ENCODE assay signal across 7 mouse cellular contexts in genomic region chr4:44106297-44106821, GRCm38 (mm10). TPM values are rescaled to one million over a fixed set of nuclear protein-coding genes. Genes with fewer than 3 reads are reported as not detected.
A peak's percentile ranks its signal among the peaks of the same experiment; 100 is the strongest.
DNase-seq lines count a peak whose midpoint lies in the region; ATAC-seq and TF ChIP-seq lines count a peak whose summit lies in the region.

No protein-coding gene starts in this region.

- H3K27me3 ChIP-seq in ES-Bruce4 (ENCODE audit: control insufficient read depth, insufficient read depth, low read length, poor library complexity, severe bottlenecking) = no peaks in the 10 kb centered on the region
- H3K27me3 ChIP-seq in midbrain, embryonic 11.5 days (ENCODE audit: control insufficient read depth, insufficient read depth, low read length) = no peaks in the 10 kb centered on the region

- H3K9ac ChIP-seq in ES-Bruce4 (ENCODE audit: low read depth, poor library complexity, severe bottlenecking) = no peak overlapping the region
- H3K9ac ChIP-seq in midbrain, embryonic 11.5 days (ENCODE audit: low read length) = no peak overlapping the region

- no peak for ATAC-seq in midbrain, embryonic 11.5 days (ENCODE audit: low FRiP score)

- TF ChIP-seq CTCF in ES-Bruce4 (IDR thresholded peaks at IDR 0.05; ENCODE audit: low read depth, low read length) = no peak

- H3K27ac ChIP-seq in ES-Bruce4 (ENCODE audit: insufficient read depth, low read length) = no peak overlapping the region
- no peak overlapping the region for H3K27ac ChIP-seq in midbrain, embryonic 11.5 days (ENCODE audit: low read depth, low read length)

- no peak for TF ChIP-seq POLR2A in ES-Bruce4 (IDR thresholded peaks at IDR 0.05; ENCODE audit: insufficient read depth, low read length)

- no peak for TF ChIP-seq EP300 in ES-Bruce4 (IDR thresholded peaks at IDR 0.05; ENCODE audit: insufficient read depth, low read depth, low read length)

- H3K4me2 ChIP-seq in midbrain, embryonic 11.5 days = peak overlapping the region; percentile 14

- peak overlapping the region; percentile 3; the same call in 1 of the 2 replicates for H3K4me3 ChIP-seq in ES-Bruce4 (ENCODE audit: low read depth, low read length)
- H3K4me3 ChIP-seq in midbrain, embryonic 11.5 days (ENCODE audit: low read depth, low read length) = no peak overlapping the region

- no peaks in the 10 kb centered on the region for H3K9me3 ChIP-seq in ES-Bruce4 (replicated peaks; ENCODE audit: control insufficient read depth, insufficient read depth, low read length, poor library complexity, severe bottlenecking)
- no peaks in the 10 kb centered on the region for H3K9me3 ChIP-seq in midbrain, embryonic 11.5 days (ENCODE audit: control insufficient read depth, low read length)

- no peaks in the 10 kb centered on the region for H3K36me3 ChIP-seq in ES-Bruce4 (ENCODE audit: control insufficient read depth, insufficient read depth, low read length, poor library complexity, severe bottlenecking)
- no peaks in the 10 kb centered on the region for H3K36me3 ChIP-seq in midbrain, embryonic 11.5 days (ENCODE audit: control insufficient read depth, insufficient read depth, low read length)

- H3K4me1 ChIP-seq in ES-Bruce4 (ENCODE audit: control insufficient read depth, insufficient read depth, low read length) = no peaks in the 10 kb centered on the region
- no peaks in the 10 kb centered on the region for H3K4me1 ChIP-seq in midbrain, embryonic 11.5 days (ENCODE audit: control insufficient read depth, insufficient read depth, low read length)

- 34% methylated on average over 18 of the region's 18 CpGs for WGBS in midbrain, embryonic 11.5 days

- peak; percentile 33 for DNase-seq in ZHBTc4 (ENCODE audit: low read depth, low spot score)
- peak; percentile 33 for DNase-seq in heart, postnatal 4 days
- DNase-seq in midbrain, embryonic 11.5 days (ENCODE audit: low spot score, missing footprints) = peak; percentile 86
- no peak for DNase-seq in right cerebral cortex, adult 18-20 months
- no peak for DNase-seq in urinary bladder, postnatal 36 days (ENCODE audit: low spot score in 2 of 2)
- no peak for DNase-seq in urinary bladder, postnatal 4 days (ENCODE audit: low spot score in 2 of 2)

RNA-seq across cellular contexts. Expression of gene Gne, which starts 22.4 kb away (rescaled TPM):
- polyA plus RNA-seq in ES-Bruce4 (2011; ENCODE audit: insufficient read depth, insufficient read length, low read depth, missing spikeins) = 28.6 and 40.7 TPM in 2 replicates
- total RNA-seq in heart, postnatal 4 days (2021) = 10 to 100 TPM; 46.6 to 49.7 TPM
- polyA plus RNA-seq in midbrain, embryonic 11.5 days (2014; fragmentation: Nextera tagmentation; extraction: Ambion mirVana) = 15.1 and 18.1 TPM in 2 replicates

Comparison
In these comparisons a context has a peak if more than half of its experiments do, and no peak if none do; other contexts are left out.
1. DNase-seq: peak in ZHBTc4 (single experiment), heart, postnatal 4 days (single experiment) and midbrain, embryonic 11.5 days (single experiment); none in right cerebral cortex, adult 18-20 months (single experiment), urinary bladder, postnatal 36 days (0 of 2) and urinary bladder, postnatal 4 days (0 of 2).